Mouse (Mus musculus): Measurements from ENCODE around the gene Hectd4. TPM values are rescaled to one million over a fixed set of nuclear protein-coding genes. Genes with fewer than 3 reads are reported as not detected.
A peak's percentile ranks its signal among the peaks of the same experiment; 100 is the strongest.

Hectd4 gene
- polyA plus RNA-seq, 1 experiment from 2014 or later = 3.0 TPM

GRCm38 (mm10) chr5:121238208-121238607 is 18.2 kb downstream of the Hectd4 start:
- Histone ChIP-seq H3K4me2 (no peak overlapping the region), H3K4me3 (no peak overlapping the region), H3K36me3 (no peaks in the 10 kb centered on the region), H3K9me3 (replicated peaks) (no peaks in the 10 kb centered on the region), H3K4me1 (replicated peaks) (peaks cover 7% of the 10 kb centered on the region), H3K9ac (no peak overlapping the region), H3K27me3 (no peaks in the 10 kb centered on the region), H3K27ac (no peak overlapping the region)
- 86% methylated on average over 2 of the region's 2 CpGs for WGBS
- no peak for ATAC-seq (replicated peaks; ENCODE audit: insufficient number of reproducible peaks, insufficient read depth, low FRiP score, low read depth)

- ATAC-seq (replicated peaks; ENCODE audit: insufficient number of reproducible peaks, insufficient read depth, low FRiP score, low read depth) = no peak
- H3K4me2 ChIP-seq = no peak overlapping the region
- peaks cover 7% of the 10 kb centered on the region for H3K4me1 ChIP-seq (replicated peaks)
Measured at GRCm38 (mm10) chr5:121239846-121240245, 19.8 kb downstream of the Hectd4 start.

GRCm38 (mm10) chr5:121241182-121241581 is 21.2 kb downstream of the Hectd4 start:
- no peak overlapping the region for H3K4me3 ChIP-seq
- H3K4me2 ChIP-seq = no peak overlapping the region
- no peak overlapping the region for H3K9ac ChIP-seq
- H3K27ac ChIP-seq = no peak overlapping the region
- no peaks in the 10 kb centered on the region for H3K36me3 ChIP-seq
- H3K4me1 ChIP-seq (replicated peaks) = peaks cover 10% of the 10 kb centered on the region
- no peaks in the 10 kb centered on the region for H3K9me3 ChIP-seq (replicated peaks)
- H3K27me3 ChIP-seq = no peaks in the 10 kb centered on the region
- no peak for ATAC-seq (replicated peaks; ENCODE audit: insufficient number of reproducible peaks, insufficient read depth, low FRiP score, low read depth)

More at GRCm38 (mm10) chr5:121239846-121240245, 19.8 kb downstream of the Hectd4 start:
- WGBS = 72% methylated on average over 5 of the region's 5 CpGs
- no peak overlapping the region for H3K9ac ChIP-seq
- H3K27ac ChIP-seq = no peak overlapping the region
- no peaks in the 10 kb centered on the region for H3K27me3 ChIP-seq
- H3K36me3 ChIP-seq = no peaks in the 10 kb centered on the region
- no peak overlapping the region for H3K4me3 ChIP-seq
- no peaks in the 10 kb centered on the region for H3K9me3 ChIP-seq (replicated peaks)

GRCm38 (mm10) chr5:121242261-121242660 is 22.2 kb downstream of the Hectd4 start:
- Histone ChIP-seq H3K9ac (no peak overlapping the region), H3K9me3 (replicated peaks) (no peaks in the 10 kb centered on the region), H3K27me3 (no peaks in the 10 kb centered on the region), H3K4me3 (no peak overlapping the region), H3K4me2 (no peak overlapping the region), H3K4me1 (replicated peaks) (0 out of 2 replicates have a peak, but pooled peaks cover 4% of the 10 kb centered on the region), H3K36me3 (no peaks in the 10 kb centered on the region), H3K27ac (no peak overlapping the region)
- WGBS = 29% methylated on average over 1 of the region's 1 CpGs
- ATAC-seq (replicated peaks; ENCODE audit: insufficient number of reproducible peaks, insufficient read depth, low FRiP score, low read depth) = no peak

GRCm38 (mm10) chr5:121242701-121243100 is 22.7 kb downstream of the Hectd4 start:
- Histone ChIP-seq H3K4me2 (no peak overlapping the region), H3K27ac (no peak overlapping the region), H3K4me3 (no peak overlapping the region), H3K9me3 (replicated peaks) (no peaks in the 10 kb centered on the region), H3K4me1 (replicated peaks) (0 out of 2 replicates have a peak, but pooled peaks cover 4% of the 10 kb centered on the region), H3K36me3 (no peaks in the 10 kb centered on the region), H3K9ac (no peak overlapping the region), H3K27me3 (no peaks in the 10 kb centered on the region)
- WGBS = 73% methylated on average over 1 of the region's 1 CpGs
- ATAC-seq (replicated peaks; ENCODE audit: insufficient number of reproducible peaks, insufficient read depth, low FRiP score, low read depth) = no peak

- ATAC-seq (replicated peaks; ENCODE audit: insufficient number of reproducible peaks, insufficient read depth, low FRiP score, low read depth) = no peak
- H3K9me3 ChIP-seq (replicated peaks) = no peaks in the 10 kb centered on the region
- WGBS = 83% methylated on average over 1 of the region's 1 CpGs
- no peaks in the 10 kb centered on the region for H3K27me3 ChIP-seq
- no peak overlapping the region for H3K27ac ChIP-seq
- H3K9ac ChIP-seq = no peak overlapping the region
- H3K4me1 ChIP-seq (replicated peaks) = 0 out of 2 replicates have a peak, but pooled peaks cover 4% of the 10 kb centered on the region
- H3K36me3 ChIP-seq = no peaks in the 10 kb centered on the region
- no peak overlapping the region for H3K4me3 ChIP-seq
- H3K4me2 ChIP-seq = no peak overlapping the region
Measured at GRCm38 (mm10) chr5:121243676-121244364, 23.8 kb downstream of the Hectd4 start.

GRCm38 (mm10) chr5:121244365-121244731 is 24.3 kb downstream of the Hectd4 start:
- no peak for ATAC-seq (replicated peaks; ENCODE audit: insufficient number of reproducible peaks, insufficient read depth, low FRiP score, low read depth)
- H3K4me1 ChIP-seq (replicated peaks) = 0 out of 2 replicates have a peak, but pooled peaks cover 4% of the 10 kb centered on the region
- no peak overlapping the region for H3K27ac ChIP-seq
- no peaks in the 10 kb centered on the region for H3K9me3 ChIP-seq (replicated peaks)
- 69% methylated on average over 5 of the region's 5 CpGs for WGBS
- no peaks in the 10 kb centered on the region for H3K36me3 ChIP-seq
- H3K9ac ChIP-seq = no peak overlapping the region
- H3K27me3 ChIP-seq = no peaks in the 10 kb centered on the region
- no peak overlapping the region for H3K4me3 ChIP-seq
- no peak overlapping the region for H3K4me2 ChIP-seq

GRCm38 (mm10) chr5:121245201-121245600 is 25.2 kb downstream of the Hectd4 start:
- no peak overlapping the region for H3K27ac ChIP-seq
- H3K27me3 ChIP-seq = no peaks in the 10 kb centered on the region
- H3K4me2 ChIP-seq = no peak overlapping the region
- 85% methylated on average over 7 of the region's 7 CpGs for WGBS
- H3K9me3 ChIP-seq (replicated peaks) = no peaks in the 10 kb centered on the region
- no peak for ATAC-seq (replicated peaks; ENCODE audit: insufficient number of reproducible peaks, insufficient read depth, low FRiP score, low read depth)
- H3K36me3 ChIP-seq = no peaks in the 10 kb centered on the region
- no peak overlapping the region for H3K4me3 ChIP-seq
- H3K9ac ChIP-seq = no peak overlapping the region
- H3K4me1 ChIP-seq (replicated peaks) = 0 out of 2 replicates have a peak, but pooled peaks cover 4% of the 10 kb centered on the region

- H3K9ac ChIP-seq = no peak overlapping the region
- 60% methylated on average over 3 of the region's 3 CpGs for WGBS
- no peak overlapping the region for H3K4me3 ChIP-seq
- H3K4me1 ChIP-seq (replicated peaks) = peaks cover 9% of the 10 kb centered on the region
- no peak for ATAC-seq (replicated peaks; ENCODE audit: insufficient number of reproducible peaks, insufficient read depth, low FRiP score, low read depth)
- H3K9me3 ChIP-seq (replicated peaks) = no peaks in the 10 kb centered on the region
- H3K36me3 ChIP-seq = no peaks in the 10 kb centered on the region
- no peak overlapping the region for H3K4me2 ChIP-seq
- no peaks in the 10 kb centered on the region for H3K27me3 ChIP-seq
- no peak overlapping the region for H3K27ac ChIP-seq
Measured at GRCm38 (mm10) chr5:121248766-121249394, 28.9 kb downstream of the Hectd4 start.

GRCm38 (mm10) chr5:121249693-121250092 is 29.7 kb downstream of the Hectd4 start:
- H3K9ac ChIP-seq = no peak overlapping the region
- no peak overlapping the region for H3K4me2 ChIP-seq
- ATAC-seq (replicated peaks; ENCODE audit: insufficient number of reproducible peaks, insufficient read depth, low FRiP score, low read depth) = no peak
- no peak overlapping the region for H3K27ac ChIP-seq
- peaks cover 9% of the 10 kb centered on the region for H3K4me1 ChIP-seq (replicated peaks)
- H3K9me3 ChIP-seq (replicated peaks) = no peaks in the 10 kb centered on the region
- H3K27me3 ChIP-seq = no peaks in the 10 kb centered on the region
- no peaks in the 10 kb centered on the region for H3K36me3 ChIP-seq
- no peak overlapping the region for H3K4me3 ChIP-seq
- 94% methylated on average over 3 of the region's 3 CpGs for WGBS

- Histone ChIP-seq H3K27ac (0 out of 2 replicates have a peak overlapping the region, but pooled peaks have one; percentile 16), H3K4me3 (no peak overlapping the region), H3K9ac (no peak overlapping the region), H3K4me1 (replicated peaks) (peaks cover 5% of the 10 kb centered on the region), H3K36me3 (no peaks in the 10 kb centered on the region), H3K4me2 (no peak overlapping the region), H3K27me3 (no peaks in the 10 kb centered on the region), H3K9me3 (replicated peaks) (no peaks in the 10 kb centered on the region)
- 49% methylated on average over 8 of the region's 8 CpGs for WGBS
- no peak for ATAC-seq (replicated peaks; ENCODE audit: insufficient number of reproducible peaks, insufficient read depth, low FRiP score, low read depth)
Measured at GRCm38 (mm10) chr5:121251813-121252212, 31.8 kb downstream of the Hectd4 start.
